Mouse (Mus musculus): ENCODE measurements around the gene Rnps1.
"Not testable (repeated sequence)": the region's sequence is repeated elsewhere in the genome, so short reads cannot be mapped to it uniquely, and the experiment has no call there.

The Rnps1 gene

GRCm38 (mm10) chr17:24414230-24414976 is at the start of gene Rnps1:
TSS of gene Rnps1 (plus strand) at chr17:24414565.
- peak; percentile 100 for DNase-seq (ENCODE audit: low spot score)

- no peak for DNase-seq (ENCODE audit: low spot score)
Measured at GRCm38 (mm10) chr17:24365863-24366262, 48.5 kb upstream of the Rnps1 start.

- DNase-seq (ENCODE audit: low spot score), result peak; percentile 46
Measured at GRCm38 (mm10) chr17:24375094-24375712, 39.2 kb upstream of the Rnps1 start.

- no peak for DNase-seq (ENCODE audit: low spot score)
Measured at GRCm38 (mm10) chr17:24375886-24376285, 38.5 kb upstream of the Rnps1 start.

- DNase-seq (ENCODE audit: low spot score), result no peak
Measured at GRCm38 (mm10) chr17:24378496-24378895, 35.9 kb upstream of the Rnps1 start.

GRCm38 (mm10) chr17:24383789-24384188 is 30.6 kb upstream of the Rnps1 start:
- no peak for DNase-seq (ENCODE audit: low spot score)

GRCm38 (mm10) chr17:24388711-24389110 is 25.7 kb upstream of the Rnps1 start:
- DNase-seq (ENCODE audit: low spot score), result no peak

- peak; percentile 89 for DNase-seq (ENCODE audit: low spot score)
Measured at GRCm38 (mm10) chr17:24389865-24390264, 24.5 kb upstream of the Rnps1 start.

- DNase-seq (ENCODE audit: low spot score), result no peak
Measured at GRCm38 (mm10) chr17:24391149-24391548, 23.2 kb upstream of the Rnps1 start.

- DNase-seq (ENCODE audit: low spot score), result no peak
Measured at GRCm38 (mm10) chr17:24393527-24393926, 20.8 kb upstream of the Rnps1 start.

GRCm38 (mm10) chr17:24394456-24394855 is 19.9 kb upstream of the Rnps1 start:
- peak; percentile 85 for DNase-seq (ENCODE audit: low spot score)

GRCm38 (mm10) chr17:24402371-24402770 is 12.0 kb upstream of the Rnps1 start:
- DNase-seq (ENCODE audit: low spot score), result peak; percentile 63

GRCm38 (mm10) chr17:24407116-24407803 is 7.1 kb upstream of the Rnps1 start:
- no peak for DNase-seq (ENCODE audit: low spot score)

GRCm38 (mm10) chr17:24413557-24414211 is 681 bp upstream of the Rnps1 start:
- DNase-seq (ENCODE audit: low spot score), result no peak

- DNase-seq (ENCODE audit: low spot score), result no peak
Measured at GRCm38 (mm10) chr17:24415011-24415410, 646 bp downstream of the Rnps1 start.

GRCm38 (mm10) chr17:24416051-24416652 is 1.8 kb downstream of the Rnps1 start:
- DNase-seq (ENCODE audit: low spot score), result peak; percentile 61

- no peak for DNase-seq (ENCODE audit: low spot score)
Measured at GRCm38 (mm10) chr17:24423114-24423513, 8.7 kb downstream of the Rnps1 start.

- no peak for DNase-seq (ENCODE audit: low spot score)
Measured at GRCm38 (mm10) chr17:24424489-24424888, 10.1 kb downstream of the Rnps1 start.

- not testable (repeated sequence) for DNase-seq (ENCODE audit: low spot score)
Measured at GRCm38 (mm10) chr17:24425326-24425725, 11.0 kb downstream of the Rnps1 start.

GRCm38 (mm10) chr17:24425905-24426304 is 11.5 kb downstream of the Rnps1 start:
- no peak for DNase-seq (ENCODE audit: low spot score)

GRCm38 (mm10) chr17:24426471-24427169 is 12.3 kb downstream of the Rnps1 start, which contains the start of gene Eci1:
TSS of gene Eci1 (plus strand) at chr17:24426641.
- DNase-seq (ENCODE audit: low spot score), result peak; percentile 100

All from adipocyte (in vitro differentiated cells).